Mouse (Mus musculus) kidney, embryonic 14.5 days (tissue): ENCODE measurements around the gene Itsn1. TPM values are rescaled to one million over a fixed set of nuclear protein-coding genes. Genes with fewer than 3 reads are reported as not detected.

ENCODE experiments used
- ATAC-seq: fragments of 200-750 bp; cut with Nextera tagmentation; 2 replicates; pipeline ENCODE4 v1.8.0; 2017; ENCODE audit warnings: moderate number of reproducible peaks, mild to moderate bottlenecking, moderate TSS enrichment, moderate library complexity; ENCODE audit not compliant: low FRiP score, low TSS enrichment
- H3K27ac ChIP-seq: fragments of 300-500 bp; sonication (generic); 2 replicates; pipeline ENCODE4 v1.5.1; 2014; ENCODE audit warnings: low read depth, mild to moderate bottlenecking, low read length, moderate library complexity, mixed read lengths
- H3K27me3 ChIP-seq: fragments of 300-500 bp; sonication (generic); 2 replicates; pipeline ENCODE4 v1.6.1; 2014; ENCODE audit warnings: mild to moderate bottlenecking, low read length; ENCODE audit not compliant: control insufficient read depth, insufficient read depth
- H3K36me3 ChIP-seq: fragments of 300-500 bp; sonication (generic); 2 replicates; pipeline ENCODE4 v1.6.1; 2014; ENCODE audit warnings: low read length, mixed read lengths; ENCODE audit not compliant: control insufficient read depth, insufficient read depth
- H3K4me1 ChIP-seq: fragments of 300-500 bp; sonication (generic); 2 replicates; pipeline ENCODE4 v1.6.1; 2014; ENCODE audit warnings: low read length, mixed read lengths; ENCODE audit not compliant: control insufficient read depth, insufficient read depth
- H3K4me2 ChIP-seq: fragments of 300-500 bp; sonication (generic); replicated peaks from 2 replicates; pipeline ENCODE4 v1.6.1; 2014; ENCODE audit warnings: low read depth, mild to moderate bottlenecking, low read length
- H3K4me3 ChIP-seq: fragments of 300-500 bp; sonication (generic); 2 replicates; pipeline ENCODE4 v1.5.1; 2014; ENCODE audit warnings: mild to moderate bottlenecking, low read length
- H3K9ac ChIP-seq: fragments of 300-500 bp; sonication (generic); 2 replicates; pipeline ENCODE4 v1.6.1; 2014; ENCODE audit warnings: low read depth, mild to moderate bottlenecking, low read length, moderate library complexity
- H3K9me3 ChIP-seq: fragments of 300-500 bp; sonication (generic); 2 replicates; pipeline ENCODE4 v1.6.1; 2016; ENCODE audit warnings: low read length; ENCODE audit not compliant: control insufficient read depth
- WGBS: fragments of 180-500 bp; shearing (Covaris S2); extraction: QIAGEN DNeasy Blood & Tissue Kit; methylation state at CpG from one replicate; pipeline ENCODE4 v1.1.7; 2014; 5-methylcytosine and 5-hydroxymethylcytosine counted together
- polyA plus RNA-seq: library from polyadenylated mRNA; unstranded; fragments of >200 nt; fragmentation: Nextera tagmentation; extraction: Ambion mirVana; gene quantifications from 2 replicates; pipeline ENCODE4 v1.2.1, GENCODE M21; 2014

Gene Itsn1
- polyA plus RNA-seq, 1 experiment from 2014 or later, result 27.7 TPM

DNA sequence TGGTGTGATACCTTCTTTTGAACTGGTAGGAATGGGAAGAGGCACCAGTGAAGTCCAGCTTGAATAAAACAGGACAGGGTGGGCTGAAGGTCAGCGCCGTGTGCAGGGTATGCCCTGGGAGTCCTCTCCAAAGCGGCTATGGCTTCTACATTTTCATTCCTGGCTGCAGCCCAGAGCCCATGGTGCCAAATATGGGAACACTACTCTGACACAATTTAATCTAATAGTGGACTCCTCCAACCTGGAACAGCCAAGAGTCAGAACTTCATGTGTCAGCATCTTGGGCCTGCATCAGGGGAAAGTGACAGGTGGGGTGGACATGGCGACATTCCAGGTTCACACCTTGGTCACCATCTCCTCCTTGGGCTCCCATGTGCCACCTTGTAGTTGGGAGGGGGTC lies 147.4 kb downstream of the Itsn1 start:
- H3K9me3 ChIP-seq, result no peaks in the 10 kb centered on the region
- no peak overlapping the region for H3K4me2 ChIP-seq
- H3K36me3 ChIP-seq, result no peaks in the 10 kb centered on the region
- H3K27ac ChIP-seq, result no peak overlapping the region
- H3K9ac ChIP-seq, result no peak overlapping the region
- H3K4me1 ChIP-seq, result peaks cover 7% of the 10 kb centered on the region; the same call in 1 of the 2 replicates
- no peak for ATAC-seq
- no peaks in the 10 kb centered on the region for H3K27me3 ChIP-seq
- no peak overlapping the region for H3K4me3 ChIP-seq
- 91% methylated on average over 4 of the region's 4 CpGs for WGBS

DNA sequence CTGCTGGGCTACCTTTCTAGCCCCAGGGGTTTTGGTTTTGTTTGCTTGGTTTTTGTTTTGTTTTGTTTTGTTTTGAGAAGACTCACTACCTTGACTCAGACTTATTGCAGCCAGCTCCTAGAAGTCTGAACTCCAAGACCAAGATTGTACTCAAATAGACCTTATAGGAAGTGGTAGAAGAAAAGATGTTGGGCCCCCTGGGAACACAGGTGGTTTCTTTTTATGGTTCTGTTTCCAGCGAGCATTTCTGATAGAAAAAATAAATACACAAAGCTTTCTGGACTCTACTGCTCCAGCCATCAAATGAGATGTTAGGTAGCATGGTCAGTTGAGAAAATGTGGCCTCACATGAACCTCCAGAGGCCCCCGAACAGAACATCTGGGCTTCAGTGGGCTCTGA lies 150.0 kb downstream of the Itsn1 start:
- no peaks in the 10 kb centered on the region for H3K36me3 ChIP-seq
- peaks cover 15% of the 10 kb centered on the region; the same call in 1 of the 2 replicates for H3K4me1 ChIP-seq
- H3K9me3 ChIP-seq, result no peaks in the 10 kb centered on the region
- H3K4me3 ChIP-seq, result no peak overlapping the region
- ATAC-seq, result no peak
- no peaks in the 10 kb centered on the region for H3K27me3 ChIP-seq
- H3K9ac ChIP-seq, result no peak overlapping the region
- no peak overlapping the region for H3K4me2 ChIP-seq
- H3K27ac ChIP-seq, result no peak overlapping the region
- 72% methylated on average over 2 of the region's 2 CpGs for WGBS

DNA sequence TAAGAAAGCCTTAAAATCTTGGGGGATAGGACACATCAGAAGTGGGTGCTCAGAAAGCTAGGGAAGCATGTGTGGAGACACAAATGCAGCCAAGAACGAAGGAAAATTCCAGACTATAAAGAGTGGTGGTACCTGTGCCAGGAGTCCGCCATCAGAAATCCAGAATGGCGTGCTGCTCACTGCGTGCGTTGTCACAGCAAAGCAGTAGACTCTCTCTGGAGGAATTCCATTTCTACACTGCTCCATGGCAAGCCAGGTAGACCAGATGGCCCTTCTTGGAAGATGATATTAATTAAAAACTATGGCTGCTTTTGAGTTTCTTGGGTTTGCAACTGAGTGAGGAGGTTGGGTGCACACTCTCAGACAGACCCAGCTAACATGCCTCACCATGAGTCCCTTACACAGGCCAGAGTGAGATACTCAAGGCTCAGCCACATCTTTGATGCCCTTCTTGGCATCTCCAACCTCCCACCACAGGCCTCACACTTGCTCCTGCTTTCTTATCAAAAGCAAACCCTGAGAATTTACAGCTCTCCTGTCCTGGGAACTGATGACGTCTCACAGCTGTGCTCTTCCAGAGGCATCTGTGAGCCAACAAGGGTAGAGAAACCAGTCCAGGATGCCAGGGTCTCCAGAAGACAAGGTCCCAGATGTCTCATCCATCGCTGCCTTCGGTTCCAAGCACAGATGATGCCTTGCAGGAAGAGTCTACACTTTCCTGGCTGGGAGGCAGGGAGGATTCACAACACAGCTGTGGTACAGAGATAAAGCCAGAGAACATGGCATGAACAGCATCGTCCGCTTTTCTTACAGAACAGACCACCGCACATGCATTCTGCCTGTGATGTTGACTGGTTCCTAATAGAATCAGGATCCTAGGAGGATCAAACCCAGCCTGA lies 152.0 kb downstream of the Itsn1 start:
- Histone ChIP-seq H3K4me2 (no peak overlapping the region), H3K36me3 (no peaks in the 10 kb centered on the region), H3K4me1 (peaks cover 15% of the 10 kb centered on the region; the same call in 1 of the 2 replicates), H3K9me3 (no peaks in the 10 kb centered on the region), H3K9ac (no peak overlapping the region), H3K27me3 (no peaks in the 10 kb centered on the region), H3K4me3 (no peak overlapping the region), H3K27ac (no peak overlapping the region)
- ATAC-seq, result no peak
- 93% methylated on average over 11 of the region's 11 CpGs for WGBS

DNA sequence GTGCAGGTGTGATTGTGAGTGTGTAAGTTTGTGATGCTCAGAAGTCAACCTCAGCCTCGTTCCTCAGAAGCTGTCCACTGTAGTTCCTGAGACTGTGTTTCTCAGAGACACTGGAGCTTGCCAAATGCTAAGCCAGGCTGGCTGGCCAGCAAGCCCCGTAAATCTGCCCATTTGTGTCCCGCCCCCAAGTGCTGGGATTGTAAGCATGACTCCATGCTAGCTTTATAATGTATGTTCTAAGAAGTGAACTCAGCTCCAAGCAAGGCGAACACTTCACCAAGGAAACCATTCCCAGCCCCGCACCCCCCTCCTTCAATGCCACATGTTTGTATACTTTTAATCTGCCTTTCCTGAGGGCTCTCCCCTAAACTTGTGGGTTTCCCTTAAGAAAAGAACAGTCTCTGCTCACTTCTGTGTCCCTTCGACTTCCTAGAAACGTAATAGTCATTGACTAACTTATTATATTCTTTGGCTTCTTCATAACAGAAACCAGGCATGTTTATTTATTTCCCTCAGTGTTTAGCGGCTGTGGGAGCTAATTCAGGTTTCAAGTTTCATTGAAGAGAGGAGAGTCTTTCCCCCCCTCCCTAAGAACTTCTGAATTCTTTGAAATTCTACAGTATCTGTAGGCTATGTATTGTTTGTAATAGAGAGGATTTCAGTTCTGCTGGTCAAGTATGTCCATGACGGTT lies 153.2 kb downstream of the Itsn1 start:
- WGBS, result 41% methylated on average over 9 of the region's 9 CpGs
- Histone ChIP-seq H3K27me3 (no peaks in the 10 kb centered on the region), H3K4me2 (no peak overlapping the region), H3K36me3 (no peaks in the 10 kb centered on the region), H3K27ac (peak overlapping the region; percentile 20; the same call in 1 of the 2 replicates), H3K9ac (no peak overlapping the region), H3K4me3 (no peak overlapping the region), H3K4me1 (peaks cover 15% of the 10 kb centered on the region; the same call in 1 of the 2 replicates), H3K9me3 (no peaks in the 10 kb centered on the region)
- ATAC-seq, result 0 out of 2 replicates have a peak, but pooled peaks have one; percentile 16

DNA sequence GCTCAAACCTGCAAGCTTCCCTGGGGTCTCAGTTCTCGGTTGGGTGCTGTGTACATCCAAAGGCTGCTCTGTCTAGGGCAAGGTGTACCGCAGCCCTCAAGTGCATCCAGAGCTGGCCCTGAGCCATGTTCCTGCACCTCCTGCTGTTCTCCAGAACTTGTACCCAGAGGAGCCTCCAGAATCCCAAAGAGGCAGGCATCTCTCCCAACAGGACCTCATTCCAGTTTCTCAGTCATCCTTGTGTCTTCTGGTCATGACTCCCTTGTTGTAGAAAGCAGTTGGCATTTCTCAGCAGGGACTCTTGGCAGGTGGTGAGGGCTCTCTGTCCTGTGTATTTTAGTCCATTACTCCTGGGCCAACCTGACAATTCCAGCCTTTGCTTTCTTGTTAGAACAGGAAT lies 154.6 kb downstream of the Itsn1 start:
- Histone ChIP-seq H3K9ac (no peak overlapping the region), H3K27me3 (no peaks in the 10 kb centered on the region), H3K36me3 (no peaks in the 10 kb centered on the region), H3K4me2 (no peak overlapping the region), H3K27ac (no peak overlapping the region), H3K4me1 (peaks cover 15% of the 10 kb centered on the region; the same call in 1 of the 2 replicates), H3K4me3 (no peak overlapping the region), H3K9me3 (no peaks in the 10 kb centered on the region)
- 83% methylated on average over 2 of the region's 2 CpGs for WGBS
- no peak for ATAC-seq

DNA sequence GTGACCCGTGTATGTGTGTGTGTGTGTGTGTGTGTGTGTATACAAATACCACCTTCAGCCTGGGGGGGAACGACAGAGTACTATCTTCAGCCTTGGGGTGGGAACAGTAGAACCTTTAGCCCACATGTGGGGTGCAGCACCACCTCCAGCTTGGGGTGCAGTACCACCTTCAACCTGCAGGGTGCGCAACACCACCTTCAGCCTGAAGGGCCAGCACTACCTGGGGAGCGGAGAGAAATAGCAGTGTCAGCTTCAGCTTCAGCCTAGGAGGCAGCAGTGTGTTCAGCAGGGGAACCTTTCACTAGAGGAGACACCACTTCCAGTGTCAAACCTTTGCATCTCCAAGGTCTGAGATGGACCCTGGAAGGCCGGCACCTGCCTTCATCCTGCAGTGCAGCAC lies 155.1 kb downstream of the Itsn1 start:
- 59% methylated on average over 5 of the region's 5 CpGs for WGBS
- Histone ChIP-seq H3K27me3 (no peaks in the 10 kb centered on the region), H3K36me3 (no peaks in the 10 kb centered on the region), H3K4me1 (peaks cover 15% of the 10 kb centered on the region; the same call in 1 of the 2 replicates), H3K9me3 (no peaks in the 10 kb centered on the region), H3K9ac (no peak overlapping the region), H3K27ac (no peak overlapping the region), H3K4me3 (no peak overlapping the region), H3K4me2 (no peak overlapping the region)
- ATAC-seq, result no peak

DNA sequence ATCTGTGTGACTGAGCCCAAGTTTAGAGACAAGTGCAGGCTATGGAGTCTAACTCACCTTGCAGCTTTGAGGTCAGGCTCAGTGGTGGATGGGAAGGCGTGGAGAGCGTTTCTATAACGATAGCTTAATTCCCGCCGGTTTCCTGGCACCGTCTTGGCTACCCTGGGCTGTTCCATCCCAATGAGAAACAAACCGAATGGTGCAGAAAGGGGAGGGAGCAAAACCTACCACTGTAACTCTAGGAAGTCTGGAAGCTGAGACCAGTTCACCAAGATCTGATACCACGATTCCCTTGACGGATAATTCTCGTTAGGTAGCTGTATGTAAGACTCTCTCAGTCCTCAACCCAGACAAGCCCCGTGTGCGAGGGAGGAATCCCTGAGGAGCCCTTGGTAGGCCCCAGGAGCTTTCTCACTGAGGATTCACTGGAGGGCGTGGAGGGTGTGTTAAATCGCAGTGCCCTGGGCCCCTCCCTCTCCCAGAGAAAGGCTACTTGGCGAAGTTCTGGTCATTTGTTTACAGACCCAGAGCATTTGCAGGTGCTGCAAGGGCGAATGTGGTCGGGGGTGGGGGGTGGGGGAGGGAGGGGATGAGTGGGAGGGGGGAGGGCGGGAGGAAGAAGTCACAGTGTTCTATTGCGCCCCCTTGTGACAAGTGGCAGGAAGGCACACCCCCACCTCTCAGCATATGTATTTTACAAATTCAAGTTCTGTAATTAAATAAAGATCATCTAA lies 156.5 kb downstream of the Itsn1 start:
- peak; percentile 30; the same call in 1 of the 2 replicates for ATAC-seq
- Histone ChIP-seq H3K27ac (no peak overlapping the region), H3K9me3 (no peaks in the 10 kb centered on the region), H3K4me3 (peak overlapping the region; percentile 19; the same call in 1 of the 2 replicates), H3K4me2 (peak overlapping the region; percentile 52), H3K27me3 (no peaks in the 10 kb centered on the region), H3K36me3 (no peaks in the 10 kb centered on the region), H3K9ac (peak overlapping the region; percentile 12; the same call in 1 of the 2 replicates), H3K4me1 (peaks cover 19% of the 10 kb centered on the region; the same call in 1 of the 2 replicates)
- WGBS, result 6% methylated on average over 19 of the region's 19 CpGs

DNA sequence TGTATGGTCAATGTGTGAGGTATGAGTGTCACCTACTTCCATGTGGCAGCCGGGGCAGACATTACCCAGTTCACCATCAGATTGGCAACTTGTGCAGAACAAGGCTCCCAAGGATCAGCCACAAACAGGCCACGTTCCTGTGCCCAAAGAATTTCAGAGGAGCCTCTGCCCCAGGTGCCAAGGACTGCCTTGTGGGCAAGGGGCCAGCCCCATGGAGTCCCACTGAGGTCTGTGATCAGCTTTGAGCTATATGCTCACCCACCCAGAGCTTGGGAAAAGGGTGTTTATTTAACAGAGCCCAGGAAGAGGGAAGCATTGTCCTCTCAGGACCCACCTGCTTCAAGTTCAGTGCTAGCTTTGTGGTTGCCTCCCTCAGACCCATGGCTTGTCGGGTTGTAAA lies 159.3 kb downstream of the Itsn1 start:
- peaks cover 11% of the 10 kb centered on the region; the same call in 1 of the 2 replicates for H3K4me1 ChIP-seq
- H3K4me3 ChIP-seq, result no peak overlapping the region
- no peak overlapping the region for H3K4me2 ChIP-seq
- no peaks in the 10 kb centered on the region for H3K27me3 ChIP-seq
- no peak overlapping the region for H3K9ac ChIP-seq
- no peak for ATAC-seq
- H3K36me3 ChIP-seq, result no peaks in the 10 kb centered on the region
- H3K9me3 ChIP-seq, result no peaks in the 10 kb centered on the region
- WGBS, result 79% methylated on average over 3 of the region's 3 CpGs
- no peak overlapping the region for H3K27ac ChIP-seq
